Mouse (Mus musculus) cerebellum, adult 2 months (tissue): ENCODE data around the gene Taz.

Source experiments
- CTCF ChIP-seq: fragments of 200-500 bp; IDR thresholded peaks from 2 replicates; pipeline ENCODE4 v1.5.1; 2011; ENCODE audit warnings: low read depth, mild to moderate bottlenecking, control low read depth, low read length, moderate library complexity, borderline replicate concordance; ENCODE audit not compliant: insufficient read depth
- POLR2A ChIP-seq: fragments of 200-500 bp; IDR thresholded peaks from 2 replicates; pipeline ENCODE4 v1.6.1; 2011; ENCODE audit warnings: low read length, control low read depth, borderline replicate concordance; ENCODE audit not compliant: insufficient read depth

DNA sequence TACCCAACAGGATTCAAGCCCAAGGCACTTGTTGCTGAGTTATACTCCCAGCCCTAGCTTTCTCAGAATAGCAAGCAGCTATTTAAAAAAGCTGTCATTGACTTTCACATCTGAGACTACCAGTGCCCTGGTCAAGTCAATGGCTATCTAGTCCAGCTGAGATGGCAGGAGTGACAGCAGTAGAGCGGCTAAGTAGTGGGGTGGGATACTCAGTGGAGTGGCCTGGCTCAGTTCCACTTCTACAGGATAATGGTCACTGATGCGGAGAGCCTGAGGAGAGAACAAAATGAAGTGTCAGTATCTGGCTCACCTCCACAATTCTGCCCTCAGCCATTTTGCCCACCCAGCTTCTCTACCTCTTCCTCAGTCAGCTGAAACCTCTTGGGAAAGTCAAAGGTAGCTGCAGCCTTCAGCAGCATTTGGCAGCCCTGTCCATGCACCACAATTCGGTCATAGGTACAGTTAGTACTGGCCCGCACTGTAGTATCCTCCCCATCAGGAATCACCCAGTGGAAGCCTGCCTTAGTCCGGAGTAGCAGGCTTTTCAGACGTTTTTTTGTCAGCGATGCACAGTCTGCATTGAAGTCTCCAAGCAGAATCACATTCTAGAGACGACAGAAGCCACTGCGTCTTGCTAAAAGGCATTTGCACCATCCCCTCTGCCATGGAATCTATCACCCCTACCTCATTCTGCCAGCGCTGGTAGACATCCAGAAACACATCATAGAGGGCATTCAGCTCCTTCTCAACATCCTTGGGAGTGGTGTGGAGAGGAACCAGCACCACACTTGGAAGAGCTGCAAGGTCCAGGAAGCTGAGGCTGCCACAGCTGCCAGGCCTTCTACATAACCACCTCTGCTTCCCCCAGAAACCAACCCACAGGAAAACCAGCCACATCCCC, 8.0 kb upstream of the Taz start:
- TF ChIP-seq CTCF (no peak), POLR2A (no peak)
